Mouse (Mus musculus): ENCODE results near the gene Irx4. TPM values are rescaled to one million over a fixed set of nuclear protein-coding genes. Genes with fewer than 3 reads are reported as not detected.
A peak's percentile ranks its signal among the peaks of the same experiment; 100 is the strongest.

Gene Irx4
- polyA plus RNA-seq, 2 experiments, result 7.4 to 8.9 TPM

DNA sequence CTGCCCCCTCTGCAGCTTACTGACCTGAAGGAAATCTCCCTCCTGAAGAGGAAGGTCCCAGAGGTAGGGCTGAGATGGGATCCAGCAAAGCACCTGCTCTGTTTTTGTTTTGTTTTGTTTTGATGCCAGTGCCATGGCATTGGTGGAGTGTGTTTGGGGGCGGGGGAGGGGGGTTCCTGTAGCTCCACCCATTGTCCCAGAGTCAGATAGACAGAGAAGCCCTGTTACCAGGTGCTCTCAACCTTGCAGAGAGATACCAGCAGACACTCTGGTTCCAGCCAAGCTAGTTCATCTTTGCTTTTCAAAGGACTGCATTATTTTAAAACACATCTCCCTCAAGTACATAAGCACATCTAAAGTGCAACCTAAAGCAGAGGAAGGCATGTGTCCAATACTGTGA lies 13.3 kb downstream of the Irx4 start:
- Histone ChIP-seq H3K9me3 (ENCODE audit: control insufficient read depth, low read length) (no peaks in the 10 kb centered on the region), H3K4me1 (ENCODE audit: control insufficient read depth, insufficient read depth, low read length) (peaks cover 4% of the 10 kb centered on the region; the same call in 1 of the 2 replicates), H3K9ac (ENCODE audit: low read depth, low read length, severe bottlenecking) (no peak overlapping the region), H3K36me3 (ENCODE audit: control insufficient read depth, insufficient read depth, low read length) (no peaks in the 10 kb centered on the region), H3K27ac (replicated peaks; ENCODE audit: low read depth, low read length) (no peak overlapping the region), H3K4me2 (replicated peaks; ENCODE audit: low read depth, low read length, severe bottlenecking) (no peak overlapping the region), H3K27me3 (ENCODE audit: control insufficient read depth, insufficient read depth, low read length) (peaks cover 62% of the 10 kb centered on the region), H3K4me3 (replicated peaks; ENCODE audit: low read length) (no peak overlapping the region)
- no peak for TF ChIP-seq POLR2A (IDR thresholded peaks at IDR 0.05; ENCODE audit: borderline replicate concordance, extremely low read depth, insufficient read depth, insufficient read length)
- DNase-seq (ENCODE audit: low spot score) (no peak), ATAC-seq (ENCODE audit: low FRiP score, low read depth) (no peak)
- 17% methylated on average over 1 of the region's 1 CpGs for WGBS

DNA sequence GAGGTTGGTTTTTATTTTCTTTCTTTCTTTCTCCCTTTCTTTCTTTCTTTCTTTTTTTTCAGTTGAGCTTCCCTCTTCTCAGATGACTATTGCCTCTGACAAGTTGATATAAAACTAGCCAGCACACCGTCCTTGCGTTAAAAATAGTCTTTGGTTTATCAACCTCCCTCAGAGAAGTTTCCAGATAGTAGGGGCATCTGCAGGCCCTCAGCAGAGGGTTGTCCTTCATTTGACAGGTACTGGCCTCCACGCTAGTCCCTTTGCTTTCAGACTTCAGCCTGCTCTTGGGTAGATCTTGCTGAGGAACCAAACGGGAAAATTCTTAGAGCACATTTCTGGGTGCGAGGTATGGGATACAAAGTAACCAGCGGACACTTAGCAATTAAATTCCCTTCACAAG lies 17.1 kb downstream of the Irx4 start:
- DNase-seq (ENCODE audit: low spot score) (no peak), ATAC-seq (ENCODE audit: low FRiP score, low read depth) (no peak)
- H3K4me2 ChIP-seq (replicated peaks; ENCODE audit: low read depth, low read length, severe bottlenecking), result no peak overlapping the region
- peaks cover 24% of the 10 kb centered on the region for H3K27me3 ChIP-seq (ENCODE audit: control insufficient read depth, insufficient read depth, low read length)
- TF ChIP-seq POLR2A (IDR thresholded peaks at IDR 0.05; ENCODE audit: borderline replicate concordance, extremely low read depth, insufficient read depth, insufficient read length), result no peak
- 82% methylated on average over 6 of the region's 6 CpGs for WGBS
- H3K4me1 ChIP-seq (ENCODE audit: control insufficient read depth, insufficient read depth, low read length), result no peaks in the 10 kb centered on the region
- H3K27ac ChIP-seq (replicated peaks; ENCODE audit: low read depth, low read length), result no peak overlapping the region
- H3K9me3 ChIP-seq (ENCODE audit: control insufficient read depth, low read length), result no peaks in the 10 kb centered on the region
- no peak overlapping the region for H3K4me3 ChIP-seq (replicated peaks; ENCODE audit: low read length)
- H3K9ac ChIP-seq (ENCODE audit: low read depth, low read length, severe bottlenecking), result no peak overlapping the region
- H3K36me3 ChIP-seq (ENCODE audit: control insufficient read depth, insufficient read depth, low read length), result no peaks in the 10 kb centered on the region

DNA sequence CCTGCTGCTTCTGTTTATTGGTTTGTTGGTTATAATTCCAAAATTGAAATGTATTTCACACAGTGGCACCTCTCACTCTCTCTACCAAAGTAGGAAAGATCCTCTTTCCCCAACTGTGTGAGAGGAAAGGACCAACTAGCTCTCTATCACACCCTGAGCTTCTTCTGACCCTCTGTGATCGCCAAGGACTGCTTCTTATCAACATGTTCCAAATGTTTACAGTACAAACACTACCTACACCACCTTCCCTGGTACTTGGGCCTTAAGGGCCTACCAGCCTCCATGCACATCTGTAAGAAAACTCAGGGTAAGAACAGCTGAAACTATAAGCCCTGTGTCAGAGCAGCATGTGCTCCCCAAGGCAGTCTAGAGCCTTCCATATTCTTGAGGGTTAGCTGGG lies 17.5 kb downstream of the Irx4 start:
- H3K27ac ChIP-seq (replicated peaks; ENCODE audit: low read depth, low read length), result no peak overlapping the region

DNA sequence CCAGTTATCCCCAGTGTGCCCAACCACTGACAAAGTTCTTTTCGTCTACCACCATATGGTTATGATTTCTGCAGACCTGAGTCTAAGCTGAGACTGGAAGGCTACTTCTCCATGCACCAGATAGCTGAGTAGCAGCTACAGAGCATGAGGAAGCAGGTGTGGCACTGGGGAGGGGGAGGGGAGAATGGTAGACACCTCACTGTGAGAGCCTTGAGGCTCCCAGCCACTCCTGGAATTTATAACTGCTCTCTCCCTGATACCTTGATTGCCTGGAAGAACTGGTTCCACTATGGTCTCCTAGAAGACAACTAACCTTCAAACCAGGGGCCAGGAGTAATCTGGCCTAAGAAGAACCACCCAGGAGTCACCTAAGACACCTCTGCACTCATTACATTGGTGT lies 18.9 kb downstream of the Irx4 start:
- Histone ChIP-seq H3K36me3 (ENCODE audit: control insufficient read depth, insufficient read depth, low read length) (no peaks in the 10 kb centered on the region), H3K9me3 (ENCODE audit: control insufficient read depth, low read length) (no peaks in the 10 kb centered on the region), H3K4me2 (replicated peaks; ENCODE audit: low read depth, low read length, severe bottlenecking) (no peak overlapping the region), H3K4me3 (replicated peaks; ENCODE audit: low read length) (no peak overlapping the region), H3K27me3 (ENCODE audit: control insufficient read depth, insufficient read depth, low read length) (peaks cover 6% of the 10 kb centered on the region), H3K27ac (replicated peaks; ENCODE audit: low read depth, low read length) (no peak overlapping the region), H3K4me1 (ENCODE audit: control insufficient read depth, insufficient read depth, low read length) (no peaks in the 10 kb centered on the region), H3K9ac (ENCODE audit: low read depth, low read length, severe bottlenecking) (no peak overlapping the region)
- peak; percentile 37 for DNase-seq (ENCODE audit: low spot score)
- ATAC-seq (ENCODE audit: low FRiP score, low read depth), result no peak
- WGBS, result 45% methylated on average over 1 of the region's 1 CpGs
- TF ChIP-seq POLR2A (IDR thresholded peaks at IDR 0.05; ENCODE audit: borderline replicate concordance, extremely low read depth, insufficient read depth, insufficient read length), result no peak

More for the DNA sequence above, 17.5 kb downstream of the Irx4 start:
- DNase-seq (ENCODE audit: low spot score) (no peak), ATAC-seq (ENCODE audit: low FRiP score, low read depth) (no peak)
- no peaks in the 10 kb centered on the region for H3K9me3 ChIP-seq (ENCODE audit: control insufficient read depth, low read length)
- H3K4me3 ChIP-seq (replicated peaks; ENCODE audit: low read length), result no peak overlapping the region
- H3K36me3 ChIP-seq (ENCODE audit: control insufficient read depth, insufficient read depth, low read length), result no peaks in the 10 kb centered on the region
- no peaks in the 10 kb centered on the region for H3K4me1 ChIP-seq (ENCODE audit: control insufficient read depth, insufficient read depth, low read length)
- no peak overlapping the region for H3K9ac ChIP-seq (ENCODE audit: low read depth, low read length, severe bottlenecking)
- no peak overlapping the region for H3K4me2 ChIP-seq (replicated peaks; ENCODE audit: low read depth, low read length, severe bottlenecking)
- no peak for TF ChIP-seq POLR2A (IDR thresholded peaks at IDR 0.05; ENCODE audit: borderline replicate concordance, extremely low read depth, insufficient read depth, insufficient read length)
- WGBS, result 52% methylated on average over 1 of the region's 1 CpGs
- H3K27me3 ChIP-seq (ENCODE audit: control insufficient read depth, insufficient read depth, low read length), result peaks cover 20% of the 10 kb centered on the region

DNA sequence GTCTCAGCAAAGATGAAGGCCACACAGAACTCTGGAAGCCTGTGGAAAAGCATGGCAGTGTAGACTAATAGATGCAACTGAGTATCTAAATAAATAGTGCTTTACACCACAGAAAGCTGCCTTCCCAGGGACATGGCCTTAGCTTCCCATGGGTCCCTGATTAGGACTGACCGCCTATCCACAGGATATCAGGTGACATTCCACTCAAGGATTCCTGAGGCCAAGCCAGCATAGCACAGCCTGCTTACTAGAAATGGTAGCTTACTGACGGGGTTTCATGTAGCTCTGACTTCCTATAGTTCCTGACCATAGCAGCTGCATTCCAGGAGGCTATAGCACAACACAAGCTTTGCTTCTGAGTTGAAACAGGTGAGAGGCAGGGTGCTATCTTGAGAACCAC lies 22.1 kb downstream of the Irx4 start:
- H3K36me3 ChIP-seq (ENCODE audit: control insufficient read depth, insufficient read depth, low read length), result no peaks in the 10 kb centered on the region
- no peak overlapping the region for H3K27ac ChIP-seq (replicated peaks; ENCODE audit: low read depth, low read length)
- H3K9ac ChIP-seq (ENCODE audit: low read depth, low read length, severe bottlenecking), result no peak overlapping the region
- no peaks in the 10 kb centered on the region for H3K9me3 ChIP-seq (ENCODE audit: control insufficient read depth, low read length)
- WGBS, result 75% methylated on average over 2 of the region's 2 CpGs
- H3K27me3 ChIP-seq (ENCODE audit: control insufficient read depth, insufficient read depth, low read length), result no peaks in the 10 kb centered on the region
- H3K4me1 ChIP-seq (ENCODE audit: control insufficient read depth, insufficient read depth, low read length), result no peaks in the 10 kb centered on the region
- ATAC-seq (ENCODE audit: low FRiP score, low read depth) (no peak), DNase-seq (ENCODE audit: low spot score) (no peak)
- H3K4me3 ChIP-seq (replicated peaks; ENCODE audit: low read length), result no peak overlapping the region
- no peak for TF ChIP-seq POLR2A (IDR thresholded peaks at IDR 0.05; ENCODE audit: borderline replicate concordance, extremely low read depth, insufficient read depth, insufficient read length)
- H3K4me2 ChIP-seq (replicated peaks; ENCODE audit: low read depth, low read length, severe bottlenecking), result no peak overlapping the region

DNA sequence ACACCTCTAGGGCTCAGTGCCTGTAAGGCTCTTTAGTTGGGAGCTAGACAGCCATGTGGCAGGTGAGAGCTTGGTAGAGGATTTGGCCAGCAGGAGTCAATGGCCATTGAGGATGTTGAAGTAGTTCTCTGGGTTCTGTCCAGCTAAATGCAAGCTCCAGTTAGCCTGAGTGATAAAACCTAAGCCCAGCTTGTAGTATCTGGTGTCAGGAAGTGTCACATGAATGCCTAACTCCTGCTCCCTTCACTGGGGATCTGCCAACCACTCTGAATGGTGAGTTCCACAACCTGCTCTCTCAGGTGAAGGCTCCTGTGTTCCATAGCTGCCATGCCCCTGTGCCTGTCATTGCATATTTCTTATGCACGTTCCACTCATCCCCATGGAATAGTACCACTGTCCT lies 23.3 kb downstream of the Irx4 start:
- Histone ChIP-seq H3K4me2 (replicated peaks; ENCODE audit: low read depth, low read length, severe bottlenecking) (no peak overlapping the region), H3K4me1 (ENCODE audit: control insufficient read depth, insufficient read depth, low read length) (no peaks in the 10 kb centered on the region), H3K27me3 (ENCODE audit: control insufficient read depth, insufficient read depth, low read length) (no peaks in the 10 kb centered on the region; the same call in 1 of the 2 replicates), H3K4me3 (replicated peaks; ENCODE audit: low read length) (no peak overlapping the region), H3K9ac (ENCODE audit: low read depth, low read length, severe bottlenecking) (no peak overlapping the region), H3K9me3 (ENCODE audit: control insufficient read depth, low read length) (no peaks in the 10 kb centered on the region), H3K27ac (replicated peaks; ENCODE audit: low read depth, low read length) (no peak overlapping the region), H3K36me3 (ENCODE audit: control insufficient read depth, insufficient read depth, low read length) (no peaks in the 10 kb centered on the region)
- ATAC-seq (ENCODE audit: low FRiP score, low read depth) (no peak), DNase-seq (ENCODE audit: low spot score) (no peak)
- WGBS, result 88% methylated on average over 1 of the region's 1 CpGs
- no peak for TF ChIP-seq POLR2A (IDR thresholded peaks at IDR 0.05; ENCODE audit: borderline replicate concordance, extremely low read depth, insufficient read depth, insufficient read length)
